Comparison of ENCODE assay signal across 23 mouse cellular contexts in genomic region chr16:91297726-91298125, GRCm38 (mm10). TPM values are rescaled to one million over a fixed set of nuclear protein-coding genes. Genes with fewer than 3 reads are reported as not detected.
A peak's percentile ranks its signal among the peaks of the same experiment; 100 is the strongest.
DNase-seq lines count a peak whose midpoint lies in the region; ATAC-seq and TF ChIP-seq lines count a peak whose summit lies in the region.
"Had no signal": no experiment of that assay in that cellular context is flagged by ENCODE, and none has a peak within 500 bp of the region (broad histone marks: within the 10 kb centered on the region; RNA-seq: fewer than 3 reads in every experiment).

No protein-coding gene starts in this region.

- no peak overlapping the region for H3K27ac ChIP-seq in kidney, embryonic 14.5 days (ENCODE audit: low read depth, low read length)
- H3K27ac ChIP-seq in embryonic facial prominence, embryonic 10.5 days (replicated peaks): 0 out of 2 replicates have a peak overlapping the region, but pooled peaks have one; percentile 36
- H3K27ac ChIP-seq: embryonic facial prominence, embryonic 12.5 days; heart, embryonic 10.5 days; hindbrain, embryonic 15.5 days had no signal

- peak; percentile 61 for DNase-seq in adrenal gland, adult 2 months
- DNase-seq in adrenal gland, postnatal 25 days: no peak
- DNase-seq in kidney, postnatal 14 days: no peak
- DNase-seq in adrenal gland, postnatal 10 days: peak; percentile 14
- DNase-seq in embryonic facial prominence, embryonic 10.5 days (ENCODE audit: low spot score): no peak
- no peak for DNase-seq in lung, adult 2 months
- DNase-seq: cerebellum, adult 11-12 months; cerebellum, adult 9-10 months; cerebellum, postnatal 36 days; embryo, embryonic 11 days; gastrocnemius, postnatal 10 days; heart, adult 18-20 months; heart, postnatal 10 days; heart, postnatal 4 days had no signal

- H3K9ac ChIP-seq in kidney, embryonic 14.5 days (ENCODE audit: low read depth, low read length): no peak overlapping the region
- H3K9ac ChIP-seq: embryonic facial prominence, embryonic 12.5 days; hindbrain, embryonic 15.5 days had no signal

- no peaks in the 10 kb centered on the region for H3K36me3 ChIP-seq in kidney, embryonic 14.5 days (ENCODE audit: control insufficient read depth, insufficient read depth, low read length)
- no peaks in the 10 kb centered on the region for H3K36me3 ChIP-seq in embryonic facial prominence, embryonic 10.5 days (replicated peaks)
- H3K36me3 ChIP-seq: embryonic facial prominence, embryonic 12.5 days; heart, embryonic 10.5 days; hindbrain, embryonic 15.5 days had no signal

- no peak for TF ChIP-seq CTCF in lung, adult 2 months (IDR thresholded peaks at IDR 0.05; ENCODE audit: insufficient read depth, low read length)

- WGBS in kidney, embryonic 14.5 days: 1% methylated on average over 4 of the region's 4 CpGs
- WGBS in embryonic facial prominence, embryonic 10.5 days: 55% methylated on average over 4 of the region's 4 CpGs
- 22% methylated on average over 4 of the region's 4 CpGs for WGBS in lung, adult 2 months

- no peak overlapping the region for H3K4me2 ChIP-seq in kidney, embryonic 14.5 days (replicated peaks; ENCODE audit: low read depth, low read length)
- H3K4me2 ChIP-seq: embryonic facial prominence, embryonic 12.5 days; hindbrain, embryonic 15.5 days had no signal

- no peaks in the 10 kb centered on the region for H3K9me3 ChIP-seq in kidney, embryonic 14.5 days (ENCODE audit: control insufficient read depth, low read length)
- H3K9me3 ChIP-seq in embryonic facial prominence, embryonic 10.5 days: no peaks in the 10 kb centered on the region
- H3K9me3 ChIP-seq: embryonic facial prominence, embryonic 12.5 days; heart, embryonic 10.5 days; hindbrain, embryonic 15.5 days had no signal

- H3K4me3 ChIP-seq in kidney, embryonic 14.5 days (ENCODE audit: low read length): no peak overlapping the region
- no peak overlapping the region for H3K4me3 ChIP-seq in embryonic facial prominence, embryonic 10.5 days
- H3K4me3 ChIP-seq in lung, adult 2 months (replicated peaks; ENCODE audit: extremely low read depth, low read depth, low read length): no peak overlapping the region
- H3K4me3 ChIP-seq: embryonic facial prominence, embryonic 12.5 days; heart, embryonic 10.5 days; hindbrain, embryonic 15.5 days had no signal

- ATAC-seq in kidney, embryonic 14.5 days (ENCODE audit: low FRiP score, low TSS enrichment): peak; percentile 78
- ATAC-seq: forebrain, embryonic 16.5 days; intestine, embryonic 16.5 days had no signal

- peaks cover 25% of the 10 kb centered on the region for H3K27me3 ChIP-seq in kidney, embryonic 14.5 days (ENCODE audit: control insufficient read depth, insufficient read depth, low read length)
- H3K27me3 ChIP-seq in embryonic facial prominence, embryonic 10.5 days (replicated peaks; ENCODE audit: low read depth, poor library complexity, severe bottlenecking): peaks cover 92% of the 10 kb centered on the region

- H3K4me1 ChIP-seq in kidney, embryonic 14.5 days (ENCODE audit: control insufficient read depth, insufficient read depth, low read length): peaks cover 5% of the 10 kb centered on the region
- H3K4me1 ChIP-seq in embryonic facial prominence, embryonic 10.5 days: peaks cover 20% of the 10 kb centered on the region
- H3K4me1 ChIP-seq in lung, adult 2 months (ENCODE audit: control insufficient read depth, insufficient read depth, low read length): no peaks in the 10 kb centered on the region
- H3K4me1 ChIP-seq: embryonic facial prominence, embryonic 12.5 days; heart, embryonic 10.5 days had no signal

- TF ChIP-seq POLR2A in lung, adult 2 months (IDR thresholded peaks at IDR 0.05; ENCODE audit: borderline replicate concordance, extremely low read depth, low read depth, low read length): no peak

RNA-seq across cellular contexts. Expression of gene Olig1, which starts 28.2 kb away (rescaled TPM):
- total RNA-seq in adrenal gland, adult 2 months (2021): under 1 TPM; 0.37 to 0.86 TPM
- 0.49 and 2.2 TPM in 2 replicates for polyA plus RNA-seq in adrenal gland, adult 2 months (2012; rRNA removed)
- 0.27 TPM in 1 of 2 replicates, not detected in the other for total RNA-seq in adrenal gland, postnatal 25 days (2021)
- not detected in 2 replicates for polyA plus RNA-seq in kidney, embryonic 14.5 days (2014; fragmentation: Nextera tagmentation; extraction: Ambion mirVana)
- total RNA-seq in adrenal gland, postnatal 10 days (2021): 1 to 10 TPM in 1 of 2 experiments, under 1 TPM in 1; 0.75 to 1.6 TPM
- polyA plus RNA-seq in embryonic facial prominence, embryonic 10.5 days (2016; fragmentation: Nextera tagmentation; extraction: Ambion mirVana): 1.9 and 3.3 TPM in 2 replicates
- 0.05 and 0.25 TPM in 2 replicates for polyA plus RNA-seq in lung, adult 2 months (2012; rRNA removed)
- total RNA-seq: heart, postnatal 10 days; heart, postnatal 4 days; MEL had no signal
- polyA plus RNA-seq: C2C12; heart, embryonic 14.5 days; intestine, embryonic 16.5 days had no signal

Comparison
In these comparisons a context has a peak if more than half of its experiments do, and no peak if none do; other contexts are left out.
1. DNase-seq: peak in adrenal gland, adult 2 months (single experiment) and adrenal gland, postnatal 10 days (single experiment); none in adrenal gland, postnatal 25 days (single experiment), kidney, postnatal 14 days (single experiment), embryonic facial prominence, embryonic 10.5 days (single experiment) and lung, adult 2 months (single experiment).